27 mouse cellular contexts compared by ENCODE assay signal in genomic region chr1:170152552-170152951, GRCm38 (mm10). TPM values are rescaled to one million over a fixed set of nuclear protein-coding genes. Genes with fewer than 3 reads are reported as not detected.
A peak's percentile ranks its signal among the peaks of the same experiment; 100 is the strongest.
DNase-seq lines count a peak whose midpoint lies in the region; ATAC-seq and TF ChIP-seq lines count a peak whose summit lies in the region.
"Had no signal": no experiment of that assay in that cellular context is flagged by ENCODE, and none has a peak within 500 bp of the region (broad histone marks: within the 10 kb centered on the region; RNA-seq: fewer than 3 reads in every experiment).

No protein-coding gene starts in this region.

- H3K36me3 ChIP-seq in forebrain, embryonic 14.5 days (ENCODE audit: control insufficient read depth, insufficient read depth, low read length), result peaks cover 26% of the 10 kb centered on the region
- peaks cover 22% of the 10 kb centered on the region for H3K36me3 ChIP-seq in forebrain, postnatal 0 days (ENCODE audit: insufficient read depth)
- peaks cover 24 to 54% of the 10 kb centered on the region in 2 experiments for H3K36me3 ChIP-seq in CH12.LX (replicated peaks in 1 of 2; ENCODE audit: control insufficient read depth in 1 of 2, insufficient read depth in 1 of 2, low read length in 1 of 2)
- peaks cover 17% of the 10 kb centered on the region for H3K36me3 ChIP-seq in heart, embryonic 11.5 days (ENCODE audit: control insufficient read depth, insufficient read depth, low read length)

- no peaks in the 10 kb centered on the region for H3K4me1 ChIP-seq in forebrain, embryonic 14.5 days (ENCODE audit: control insufficient read depth, insufficient read depth, low read length)
- no peaks in the 10 kb centered on the region for H3K4me1 ChIP-seq in forebrain, postnatal 0 days (ENCODE audit: insufficient read depth)
- H3K4me1 ChIP-seq in CH12.LX (ENCODE audit: control insufficient read depth in 1 of 2, insufficient read depth in 2 of 2), result peaks cover 5 to 47% of the 10 kb centered on the region in 2 experiments; a peak in 2 of 4 replicates
- peaks cover 4% of the 10 kb centered on the region; the same call in 1 of the 2 replicates for H3K4me1 ChIP-seq in heart, embryonic 11.5 days (ENCODE audit: control insufficient read depth, insufficient read depth, low read length)
- H3K4me1 ChIP-seq: embryonic facial prominence, embryonic 12.5 days; hindbrain, embryonic 12.5 days; kidney, embryonic 15.5 days; midbrain, embryonic 15.5 days had no signal

- no peak overlapping the region for H3K4me3 ChIP-seq in forebrain, embryonic 14.5 days (ENCODE audit: low read depth, low read length)
- H3K4me3 ChIP-seq in forebrain, postnatal 0 days (ENCODE audit: low read depth, low read length), result no peak overlapping the region
- no peak overlapping the region for H3K4me3 ChIP-seq in CH12.LX (replicated peaks in 1 of 3; ENCODE audit: low read depth in 2 of 3, low read length in 2 of 3, poor library complexity in 1 of 3)
- H3K4me3 ChIP-seq in heart, embryonic 11.5 days (ENCODE audit: low read depth, low read length), result no peak overlapping the region
- H3K4me3 ChIP-seq: embryonic facial prominence, embryonic 12.5 days; hindbrain, embryonic 12.5 days; kidney, embryonic 15.5 days; limb, embryonic 13.5 days; megakaryocyte, embryonic 14.5 days; midbrain, embryonic 15.5 days had no signal

- no peak for DNase-seq in forebrain, embryonic 14.5 days (ENCODE audit: low spot score)
- DNase-seq in forebrain, postnatal 0 days, result no peak
- DNase-seq in A20 (ENCODE audit: low read depth, low spot score) (peak; percentile 78), CH12.LX (ENCODE audit: extremely low read depth) (peak; percentile 77)
- DNase-seq in kidney, postnatal 14 days, result no peak
- DNase-seq in lung, adult 18-20 months, result no peak
- DNase-seq: adrenal gland, postnatal 25 days; cerebellum, adult 11-12 months; cerebellum, adult 9-11 months; embryo, embryonic 11 days; heart, postnatal 14 days; kidney, adult 11 months; kidney, postnatal 36 days; lung, postnatal 4 days; right cerebral cortex, adult 18-20 months; thymus, postnatal 14 days had no signal

- no peak for TF ChIP-seq RAD21 in CH12.LX (IDR thresholded peaks at IDR 0.05; ENCODE audit: low read depth, low read length)

- H3K79me2 ChIP-seq in CH12.LX (replicated peaks; ENCODE audit: control insufficient read depth, extremely low read depth, insufficient read depth, poor library complexity, severe bottlenecking), result no peaks in the 10 kb centered on the region; the same call in 1 of the 2 replicates

- WGBS in forebrain, embryonic 14.5 days, result 70% methylated on average over 2 of the region's 2 CpGs
- 72% methylated on average over 2 of the region's 2 CpGs for WGBS in forebrain, postnatal 0 days
- 94% methylated on average over 2 of the region's 2 CpGs for WGBS in heart, embryonic 11.5 days (ENCODE audit: insufficient replicate concordance)

- no peak for TF ChIP-seq POLR2A in CH12.LX (IDR thresholded peaks at IDR 0.05; ENCODE audit: low read depth, low read length)

- dilution Hi-C loops in CH12.LX (cut with MboI; ENCODE audit: extremely low pct_ligation_motif_present, extremely low pct_unique_long_range_greater_than_20kb, low sequenced_read_pairs), result no loop called here

- ATAC-seq in forebrain, embryonic 14.5 days, result peak; percentile 43; the same call in 1 of the 2 replicates
- ATAC-seq in forebrain, postnatal 0 days, result no peak
- ATAC-seq in inflammation-experienced regulatory T-cells, adult 6 months, result peak; percentile 79
- ATAC-seq in heart, embryonic 11.5 days (replicated peaks; ENCODE audit: insufficient number of reproducible peaks, low FRiP score, low TSS enrichment), result no peak
- ATAC-seq: midbrain, embryonic 15.5 days; Patski had no signal

- H3K27ac ChIP-seq in forebrain, embryonic 14.5 days (ENCODE audit: low read depth, low read length), result no peak overlapping the region
- no peak overlapping the region for H3K27ac ChIP-seq in forebrain, postnatal 0 days (ENCODE audit: low read depth, low read length)
- H3K27ac ChIP-seq in CH12.LX (ENCODE audit: insufficient read depth, low read depth), result peak overlapping the region; percentile 15
- no peak overlapping the region for H3K27ac ChIP-seq in heart, embryonic 11.5 days (ENCODE audit: low read depth, low read length)
- H3K27ac ChIP-seq: embryonic facial prominence, embryonic 12.5 days; hindbrain, embryonic 12.5 days; kidney, embryonic 15.5 days; limb, embryonic 13.5 days; midbrain, embryonic 15.5 days had no signal

- H3K9ac ChIP-seq in forebrain, embryonic 14.5 days (ENCODE audit: low read length), result no peak overlapping the region
- H3K9ac ChIP-seq in forebrain, postnatal 0 days, result no peak overlapping the region
- H3K9ac ChIP-seq in CH12.LX (ENCODE audit: insufficient read depth, low read depth), result no peak overlapping the region
- no peak overlapping the region for H3K9ac ChIP-seq in heart, embryonic 11.5 days (ENCODE audit: low read depth, low read length)
- H3K9ac ChIP-seq: embryonic facial prominence, embryonic 12.5 days; hindbrain, embryonic 12.5 days; kidney, embryonic 15.5 days; limb, embryonic 13.5 days; midbrain, embryonic 15.5 days had no signal

- in situ Hi-C loops in CH12.LX (cut with MboI; ENCODE audit: low pct_ligation_motif_present, low pct_unique_long_range_greater_than_20kb, low sequenced_read_pairs), result loop anchor here (25.0 kb wide), 1 partner anchor 615 kb away; the partner anchor contains the start of gene Nuf2

- TF ChIP-seq EP300 in CH12.LX (IDR thresholded peaks at IDR 0.05; ENCODE audit: low read length), result peak; percentile 64; the same call in 1 of the 2 replicates

- H3K27me3 ChIP-seq in forebrain, embryonic 14.5 days (replicated peaks; ENCODE audit: control insufficient read depth, insufficient read depth, low read length), result no peaks in the 10 kb centered on the region
- no peaks in the 10 kb centered on the region for H3K27me3 ChIP-seq in forebrain, postnatal 0 days (ENCODE audit: insufficient read depth, low read length)
- H3K27me3 ChIP-seq in CH12.LX (replicated peaks), result no peaks in the 10 kb centered on the region
- no peaks in the 10 kb centered on the region for H3K27me3 ChIP-seq in heart, embryonic 11.5 days (ENCODE audit: control insufficient read depth, insufficient read depth, low read length)
- H3K27me3 ChIP-seq: embryonic facial prominence, embryonic 12.5 days; hindbrain, embryonic 12.5 days; kidney, embryonic 15.5 days; limb, embryonic 13.5 days; megakaryocyte, embryonic 14.5 days; midbrain, embryonic 15.5 days; Patski had no signal

- no peak overlapping the region for H3K4me2 ChIP-seq in forebrain, embryonic 14.5 days (ENCODE audit: low read length)
- H3K4me2 ChIP-seq in forebrain, postnatal 0 days (ENCODE audit: low read depth), result no peak overlapping the region
- H3K4me2 ChIP-seq in CH12.LX (ENCODE audit: insufficient read depth, low read depth, poor library complexity, severe bottlenecking), result peak overlapping the region; percentile 13
- no peak overlapping the region for H3K4me2 ChIP-seq in heart, embryonic 11.5 days
- H3K4me2 ChIP-seq: embryonic facial prominence, embryonic 12.5 days; hindbrain, embryonic 12.5 days; kidney, embryonic 15.5 days; limb, embryonic 13.5 days; liver, embryonic 11.5 days; midbrain, embryonic 15.5 days had no signal

- no peak for TF ChIP-seq CTCF in forebrain, postnatal 0 days (IDR thresholded peaks at IDR 0.05; ENCODE audit: low read depth)
- no peak for TF ChIP-seq CTCF in CH12.LX (conservative IDR thresholded peaks at IDR 0.05 in 1 of 2, IDR thresholded peaks at IDR 0.05 in 1 of 2; ENCODE audit: low read depth in 2 of 2, low read length in 2 of 2)

- H3K9me3 ChIP-seq in forebrain, embryonic 14.5 days (replicated peaks; ENCODE audit: control insufficient read depth, low read length), result no peaks in the 10 kb centered on the region
- H3K9me3 ChIP-seq in forebrain, postnatal 0 days (ENCODE audit: low read length), result no peaks in the 10 kb centered on the region
- no peaks in the 10 kb centered on the region for H3K9me3 ChIP-seq in CH12.LX (replicated peaks; ENCODE audit: low read length)
- H3K9me3 ChIP-seq in heart, embryonic 11.5 days (replicated peaks; ENCODE audit: control insufficient read depth, low read length), result no peaks in the 10 kb centered on the region
- H3K9me3 ChIP-seq: embryonic facial prominence, embryonic 12.5 days; G1E; hindbrain, embryonic 12.5 days; kidney, embryonic 15.5 days; limb, embryonic 13.5 days; megakaryocyte, embryonic 14.5 days; midbrain, embryonic 15.5 days had no signal

TF ChIP-seq in CH12.LX, 34 proteins besides CTCF, POLR2A, EP300 and RAD21:
- TF ChIP-seq IRF4 (IDR thresholded peaks at IDR 0.05; ENCODE audit: low read depth, low read length), result peak; percentile 53; the same call in 1 of the 2 replicates
- peak; percentile 46; the same call in 1 of the 2 replicates for TF ChIP-seq ETS1 (conservative IDR thresholded peaks at IDR 0.05; ENCODE audit: low read depth, low read length)
- TF ChIP-seq UBTF (IDR thresholded peaks at IDR 0.05; ENCODE audit: low read depth, low read length), result no peak
- no peak for TF ChIP-seq CHD1 (IDR thresholded peaks at IDR 0.05; ENCODE audit: low read depth, low read length)
- no peak for TF ChIP-seq MXI1 (IDR thresholded peaks at IDR 0.05; ENCODE audit: low read depth, low read length)
TF ChIP-seq in CH12.LX: peak in this region for 2.

RNA-seq across cellular contexts. Expression of gene Uap1, which starts 22.2 kb away (rescaled TPM):
- polyA plus RNA-seq in forebrain, embryonic 14.5 days (2014; fragmentation: Nextera tagmentation; extraction: Ambion mirVana), result 57.9 and 63.6 TPM in 2 replicates
- 47.6 and 48.5 TPM in 2 replicates for total RNA-seq in forebrain, postnatal 0 days (2014; rRNA removed)
- polyA plus RNA-seq in forebrain, postnatal 0 days (2015; fragmentation: Nextera tagmentation; extraction: Ambion mirVana), result 49.0 and 58.0 TPM in 2 replicates
- total RNA-seq in CH12.LX (2012; rRNA removed) (32.2 and 32.7 TPM in 2 replicates), CH12.LX (2014; rRNA removed) (46.3 and 51.8 TPM in 2 replicates)
- 34.1 and 39.4 TPM in 2 replicates for polyA plus RNA-seq in CH12.LX (2012; ENCODE audit: insufficient read length, low read depth)
- polyA plus RNA-seq in inflammation-experienced regulatory T-cells, adult 6 months (2017; shearing (Covaris generic)), result 10 to 100 TPM; 10.6 to 22.9 (median 14.7) TPM
- 58.6 and 67.6 TPM in 2 replicates for polyA plus RNA-seq in heart, embryonic 11.5 days (2014; fragmentation: Nextera tagmentation; extraction: Ambion mirVana)

RNA-seq across cellular contexts. Expression of gene Ddr2, which starts 42.0 kb away (rescaled TPM):
- 4.7 and 9.9 TPM in 2 replicates for polyA plus RNA-seq in forebrain, embryonic 14.5 days (2014; fragmentation: Nextera tagmentation; extraction: Ambion mirVana)
- 5.7 and 9.7 TPM in 2 replicates for total RNA-seq in forebrain, postnatal 0 days (2014; rRNA removed)
- 5.6 and 8.2 TPM in 2 replicates for polyA plus RNA-seq in forebrain, postnatal 0 days (2015; fragmentation: Nextera tagmentation; extraction: Ambion mirVana)
- total RNA-seq in CH12.LX (2012; rRNA removed), result 0.13 and 0.30 TPM in 2 replicates
- 0.17 and 0.19 TPM in 2 replicates for total RNA-seq in CH12.LX (2014; rRNA removed)
- 0.33 and 0.37 TPM in 2 replicates for polyA plus RNA-seq in CH12.LX (2012; ENCODE audit: insufficient read length, low read depth)
- polyA plus RNA-seq in inflammation-experienced regulatory T-cells, adult 6 months (2017; shearing (Covaris generic)), result under 1 TPM in 2 of 3 experiments, not detected in 1; 0.04 to 0.07 TPM
- 10.2 and 10.7 TPM in 2 replicates for polyA plus RNA-seq in heart, embryonic 11.5 days (2014; fragmentation: Nextera tagmentation; extraction: Ambion mirVana)
- polyA plus RNA-seq: G1E had no signal

Comparison
In these comparisons a context has a peak if more than half of its experiments do, and no peak if none do; other contexts are left out.
1. ATAC-seq: peak in forebrain, embryonic 14.5 days (single experiment) and inflammation-experienced regulatory T-cells, adult 6 months (single experiment); none in forebrain, postnatal 0 days (single experiment) and heart, embryonic 11.5 days (single experiment).
2. DNase-seq: peak in A20 (single experiment) and CH12.LX (single experiment); none in forebrain, embryonic 14.5 days (single experiment), forebrain, postnatal 0 days (single experiment), kidney, postnatal 14 days (single experiment) and lung, adult 18-20 months (0 of 2).